ENCODE assay signal across 8 mouse cellular contexts in genomic region chr15:98003822-98004739, GRCm38 (mm10). TPM values are rescaled to one million over a fixed set of nuclear protein-coding genes. Genes with fewer than 3 reads are reported as not detected.
A peak's percentile ranks its signal among the peaks of the same experiment; 100 is the strongest.
DNase-seq lines count a peak whose midpoint lies in the region; ATAC-seq lines count a peak whose summit lies in the region.

Col2a1 (minus strand) TSS chr15:98004695.

- H3K4me3 ChIP-seq in forebrain, embryonic 12.5 days (replicated peaks): peak within 1 kb of the TSS; percentile 52
- H3K4me3 ChIP-seq in limb, embryonic 15.5 days: peak within 1 kb of the TSS; percentile 52

- intact Hi-C loops in gastrocnemius, postnatal 14 days (cut with DNase I; ENCODE audit: low total_unique reads): no loop called here

- H3K36me3 ChIP-seq in forebrain, embryonic 12.5 days (replicated peaks): no peaks in the 10 kb centered on the region
- no peaks in the 10 kb centered on the region for H3K36me3 ChIP-seq in limb, embryonic 15.5 days

- peak within 1 kb of the TSS; percentile 76 for H3K9ac ChIP-seq in forebrain, embryonic 12.5 days
- peak within 1 kb of the TSS; percentile 56 for H3K9ac ChIP-seq in limb, embryonic 15.5 days

- peak within 1 kb of the TSS; percentile 88 for H3K4me2 ChIP-seq in forebrain, embryonic 12.5 days
- H3K4me2 ChIP-seq in limb, embryonic 15.5 days: peak within 1 kb of the TSS; percentile 81

- under 1% methylated on average over 52 of the region's 59 CpGs for WGBS in forebrain, embryonic 12.5 days
- under 1% methylated on average over 59 of the region's 59 CpGs for WGBS in limb, embryonic 15.5 days

- peaks cover 38% of the 10 kb centered on the region for H3K27me3 ChIP-seq in forebrain, embryonic 12.5 days
- peaks cover 41% of the 10 kb centered on the region for H3K27me3 ChIP-seq in limb, embryonic 15.5 days

- ATAC-seq in forebrain, embryonic 12.5 days (ENCODE audit: low FRiP score): peak; percentile 46
- peak; percentile 72; the same call in 1 of the 2 replicates for ATAC-seq in limb, embryonic 15.5 days (ENCODE audit: insufficient number of reproducible peaks, low FRiP score, low TSS enrichment, low read depth)

- H3K9me3 ChIP-seq in forebrain, embryonic 12.5 days: no peaks in the 10 kb centered on the region
- H3K9me3 ChIP-seq in limb, embryonic 15.5 days: no peaks in the 10 kb centered on the region

- DNase-seq in gastrocnemius, postnatal 14 days: no peak
- DNase-seq in gastrocnemius, adult 18-20 months (ENCODE audit: low spot score): no peak
- DNase-seq in ES-CJ7 (ENCODE audit: low read depth, low spot score): peak; percentile 35
- DNase-seq in yolk sac, embryonic 10.5 days (ENCODE audit: low spot score): peak; percentile 54
- DNase-seq in left cerebral cortex, adult 8-10 months (ENCODE audit: low spot score in 2 of 2): no peak
- DNase-seq in urinary bladder, postnatal 4 days (ENCODE audit: low spot score in 2 of 2): no peak

- H3K4me1 ChIP-seq in forebrain, embryonic 12.5 days: peaks cover 61% of the 10 kb centered on the region
- peaks cover 53% of the 10 kb centered on the region for H3K4me1 ChIP-seq in limb, embryonic 15.5 days

- peak within 1 kb of the TSS; percentile 92 for H3K27ac ChIP-seq in forebrain, embryonic 12.5 days
- H3K27ac ChIP-seq in limb, embryonic 15.5 days: peak within 1 kb of the TSS; percentile 91

RNA-seq across cellular contexts. Expression of gene Col2a1, which starts in this region (rescaled TPM):
- 10 to 100 TPM; 21.8 to 23.5 TPM for total RNA-seq in gastrocnemius, postnatal 14 days (2021)
- total RNA-seq in gastrocnemius, adult 18-20 months (2021): under 1 TPM; 0.19 to 0.37 TPM
- polyA plus RNA-seq in forebrain, embryonic 12.5 days (2016; fragmentation: Nextera tagmentation; extraction: Ambion mirVana): 112 and 122 TPM in 2 replicates
- polyA plus RNA-seq in limb, embryonic 15.5 days (2015; fragmentation: Nextera tagmentation; extraction: Ambion mirVana): 807 and 885 TPM in 2 replicates
- total RNA-seq in left cerebral cortex, adult 8-10 months (2022): 1 to 10 TPM; 1.3 to 2.2 (median 1.6) TPM

Comparison
In these comparisons a context has a peak if more than half of its experiments do, and no peak if none do; other contexts are left out.
1. RNA of gene Col2a1 (total RNA-seq): 21.8 to 23.5 TPM in gastrocnemius, postnatal 14 days; 1.3 to 2.2 TPM in left cerebral cortex, adult 8-10 months and 0.19 to 0.37 TPM in gastrocnemius, adult 18-20 months; every median in the first group is over 4 times any median in the second.
2. DNase-seq: peak in ES-CJ7 (single experiment) and yolk sac, embryonic 10.5 days (single experiment); none in gastrocnemius, postnatal 14 days (single experiment), gastrocnemius, adult 18-20 months (single experiment), left cerebral cortex, adult 8-10 months (0 of 2) and urinary bladder, postnatal 4 days (0 of 2).